Mouse (Mus musculus) gastrocnemius, postnatal 25 days (tissue): ENCODE results near the gene Lifr. TPM values are rescaled to one million over a fixed set of nuclear protein-coding genes. Genes with fewer than 3 reads are reported as not detected.

Source experiments
- DNase-seq: peaks from one replicate; pipeline ENCODE4 v3.0.0; 2022
- total RNA-seq, 2 experiments: library from RNA; stranded (reverse); gene quantifications; 1 replicate in 1 of 2; 2 replicates in 1 of 2; pipeline ENCODE4 v1.2.3; 2021

Lifr gene
- total RNA-seq, 2 experiments from 2014 or later = 42.5 to 44.6 TPM

GRCm38 (mm10) chr15:7080916-7081626 lies 9.3 kb upstream of the Lifr start:
- no peak for DNase-seq

GRCm38 (mm10) chr15:7081795-7082194 lies 8.6 kb upstream of the Lifr start:
- no peak for DNase-seq

GRCm38 (mm10) chr15:7082901-7083300 lies 7.5 kb upstream of the Lifr start:
- DNase-seq = no peak

- peak; percentile 55 for DNase-seq
Observed at GRCm38 (mm10) chr15:7084780-7085497, 5.5 kb upstream of the Lifr start.

GRCm38 (mm10) chr15:7088691-7089090 lies 1.7 kb upstream of the Lifr start:
- no peak for DNase-seq

- peak; percentile 16 for DNase-seq
Observed at GRCm38 (mm10) chr15:7092321-7092720, 1.9 kb downstream of the Lifr start.

- DNase-seq = no peak
Observed at GRCm38 (mm10) chr15:7099406-7099805, 9.0 kb downstream of the Lifr start.

GRCm38 (mm10) chr15:7100226-7100625 lies 9.8 kb downstream of the Lifr start:
- no peak for DNase-seq

GRCm38 (mm10) chr15:7103051-7103450 lies 12.6 kb downstream of the Lifr start:
- no peak for DNase-seq

GRCm38 (mm10) chr15:7105224-7105623 lies 14.8 kb downstream of the Lifr start:
- no peak for DNase-seq

GRCm38 (mm10) chr15:7108160-7108559 lies 17.7 kb downstream of the Lifr start:
- no peak for DNase-seq

GRCm38 (mm10) chr15:7112227-7112907 lies 22.0 kb downstream of the Lifr start:
- DNase-seq = no peak

GRCm38 (mm10) chr15:7113906-7114305 lies 23.5 kb downstream of the Lifr start:
- DNase-seq = no peak

GRCm38 (mm10) chr15:7115326-7116003 lies 25.1 kb downstream of the Lifr start:
- no peak for DNase-seq

- no peak for DNase-seq
Observed at GRCm38 (mm10) chr15:7116216-7116615, 25.8 kb downstream of the Lifr start.

GRCm38 (mm10) chr15:7116699-7117098 lies 26.3 kb downstream of the Lifr start:
- DNase-seq = no peak

- DNase-seq = no peak
Observed at GRCm38 (mm10) chr15:7117944-7118343, 27.5 kb downstream of the Lifr start.

GRCm38 (mm10) chr15:7118849-7119248 lies 28.4 kb downstream of the Lifr start:
- DNase-seq = peak; percentile 34

- DNase-seq = no peak
Observed at GRCm38 (mm10) chr15:7119930-7120512, 29.6 kb downstream of the Lifr start.

GRCm38 (mm10) chr15:7123781-7124450 lies 33.5 kb downstream of the Lifr start:
- no peak for DNase-seq

- no peak for DNase-seq
Observed at GRCm38 (mm10) chr15:7126171-7126570, 35.8 kb downstream of the Lifr start.
